Mouse (Mus musculus) liver, adult 2 months (tissue): ENCODE results near the gene Cdk6.
"Not testable (repeated sequence)": the region's sequence is repeated elsewhere in the genome, so short reads cannot be mapped to it uniquely, and the experiment has no call there.

Experiments used
- CTCF ChIP-seq: fragments of 200-500 bp; IDR thresholded peaks from 2 replicates; pipeline ENCODE4 v1.5.1; 2011; ENCODE audit warnings: low read depth, low read length, control low read depth
- POLR2A ChIP-seq: fragments of 200-500 bp; IDR thresholded peaks from 2 replicates; pipeline ENCODE4 v1.6.1; 2011; ENCODE audit warnings: low read length, control low read depth; ENCODE audit not compliant: insufficient read depth; ENCODE audit errors: extremely low read depth

- TF ChIP-seq CTCF, POLR2A: not testable (repeated sequence)
Observed at GRCm38 (mm10) chr5:3438453-3439003, 97.2 kb downstream of the Cdk6 start.
